Mouse (Mus musculus) NIH3T3 (cell line): ENCODE data around the gene Nudt19.
"Not testable (repeated sequence)": the region's sequence is repeated elsewhere in the genome, so short reads cannot be mapped to it uniquely, and the experiment has no call there.

ENCODE experiments used
- DNase-seq: peaks from one replicate; pipeline ENCODE4 v3.0.0-alpha.2; 2012; ENCODE audit warnings: low read depth

Gene Nudt19

GRCm38 (mm10) chr7:35556205-35556603, at the start of gene Nudt19:
Nudt19 (minus strand) TSS chr7:35556304.
- DNase-seq: no peak

GRCm38 (mm10) chr7:35602766-35603165, 46.7 kb upstream of the Nudt19 start:
- no peak for DNase-seq

GRCm38 (mm10) chr7:35601106-35601505, 45.0 kb upstream of the Nudt19 start:
- DNase-seq: no peak

GRCm38 (mm10) chr7:35600031-35600430, 43.9 kb upstream of the Nudt19 start:
- no peak for DNase-seq

GRCm38 (mm10) chr7:35599492-35599891, 43.4 kb upstream of the Nudt19 start:
- DNase-seq: peak; percentile 55

- no peak for DNase-seq
These were observed 38.2 kb upstream of the Nudt19 start for GRCm38 (mm10) chr7:35594311-35594710.

- no peak for DNase-seq
These were observed 34.7 kb upstream of the Nudt19 start for GRCm38 (mm10) chr7:35590731-35591191.

GRCm38 (mm10) chr7:35589485-35589884, 33.4 kb upstream of the Nudt19 start:
- DNase-seq: no peak

- DNase-seq: no peak
These were observed 32.8 kb upstream of the Nudt19 start for GRCm38 (mm10) chr7:35588680-35589428.

GRCm38 (mm10) chr7:35587728-35588127, 31.6 kb upstream of the Nudt19 start:
- DNase-seq: no peak

- DNase-seq: no peak
These were observed 30.9 kb upstream of the Nudt19 start for GRCm38 (mm10) chr7:35586906-35587445.

- peak; percentile 98 for DNase-seq
These were observed 30.2 kb upstream of the Nudt19 start, which contains the start of gene Ankrd27 for GRCm38 (mm10) chr7:35586055-35586905. Ankrd27 (plus strand) TSS chr7:35586244.

GRCm38 (mm10) chr7:35585191-35586054, 29.3 kb upstream of the Nudt19 start, which contains the start of gene Rgs9bp:
Rgs9bp (minus strand) TSS chr7:35585582.
- peak; percentile 75 for DNase-seq

GRCm38 (mm10) chr7:35584786-35585190, 28.7 kb upstream of the Nudt19 start:
- no peak for DNase-seq

- DNase-seq: no peak
These were observed 28.1 kb upstream of the Nudt19 start for GRCm38 (mm10) chr7:35584068-35584785.

- DNase-seq: peak; percentile 65
These were observed 27.4 kb upstream of the Nudt19 start for GRCm38 (mm10) chr7:35583476-35584025.

- peak; percentile 64 for DNase-seq
These were observed 26.6 kb upstream of the Nudt19 start for GRCm38 (mm10) chr7:35582719-35583118.

- DNase-seq: peak; percentile 42
These were observed 23.7 kb upstream of the Nudt19 start for GRCm38 (mm10) chr7:35579849-35580248.

- not testable (repeated sequence) for DNase-seq
These were observed 14.8 kb upstream of the Nudt19 start for GRCm38 (mm10) chr7:35570883-35571282.

- DNase-seq: not testable (repeated sequence)
These were observed 13.6 kb upstream of the Nudt19 start for GRCm38 (mm10) chr7:35569724-35570123.
